22 mouse cellular contexts compared by ENCODE assay signal in the genomic region with DNA sequence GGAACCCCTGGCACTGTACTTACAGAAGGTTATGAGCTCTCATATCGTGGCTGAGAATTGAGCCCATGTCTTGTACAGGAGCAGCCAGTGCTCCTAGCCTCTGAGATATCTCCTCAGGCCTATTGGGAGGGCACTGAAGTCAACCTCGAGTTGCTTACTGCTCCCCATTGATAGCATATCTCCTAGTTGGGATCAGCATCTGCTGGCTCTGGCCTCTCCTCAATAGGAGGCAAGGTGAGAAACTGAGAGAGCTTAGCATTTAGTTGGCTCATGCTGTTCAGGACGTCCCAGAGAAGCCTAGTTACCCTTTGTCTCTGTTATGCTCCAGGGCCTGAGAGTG. TPM values are rescaled to one million over a fixed set of nuclear protein-coding genes. Genes with fewer than 3 reads are reported as not detected.
DNase-seq lines count a peak whose midpoint lies in the region; ATAC-seq lines count a peak whose summit lies in the region.
"Had no signal": no experiment of that assay in that cellular context is flagged by ENCODE, and none has a peak within 500 bp of the region (broad histone marks: within the 10 kb centered on the region; RNA-seq: fewer than 3 reads in every experiment).

No protein-coding gene starts in this region.

- H3K4me1 ChIP-seq in liver, embryonic 15.5 days (replicated peaks): peaks cover 58% of the 10 kb centered on the region
- no peaks in the 10 kb centered on the region for H3K4me1 ChIP-seq in stomach, embryonic 16.5 days (ENCODE audit: control insufficient read depth, insufficient read depth, low read length)
- H3K4me1 ChIP-seq: lung, embryonic 15.5 days had no signal

- ATAC-seq in erythroid progenitor cell, adult 5-6 weeks (replicated peaks; ENCODE audit: low FRiP score, poor library complexity, severe bottlenecking): peak; percentile 93
- ATAC-seq in liver, embryonic 15.5 days (ENCODE audit: insufficient read depth): peak; percentile 98
- 0 out of 2 replicates have a peak, but pooled peaks have one; percentile 33 for ATAC-seq in stomach, embryonic 16.5 days (ENCODE audit: insufficient read depth, low FRiP score)
- ATAC-seq: hindbrain, postnatal 0 days had no signal

- peak overlapping the region; percentile 86 for H3K27ac ChIP-seq in liver, embryonic 15.5 days (replicated peaks)
- no peak overlapping the region for H3K27ac ChIP-seq in stomach, embryonic 16.5 days (ENCODE audit: low read length)
- H3K27ac ChIP-seq: hindbrain, postnatal 0 days; limb, embryonic 13.5 days; lung, embryonic 15.5 days; macrophage had no signal

- no peak overlapping the region for H3K4me3 ChIP-seq in liver, embryonic 15.5 days (replicated peaks)
- no peak overlapping the region for H3K4me3 ChIP-seq in stomach, embryonic 16.5 days (replicated peaks; ENCODE audit: low read length)
- H3K4me3 ChIP-seq: limb, embryonic 13.5 days; lung, embryonic 15.5 days; myocyte had no signal

- peak; percentile 20 to 23 for DNase-seq in spleen, postnatal 36 days (ENCODE audit: low spot score in 2 of 2)
- no peak for DNase-seq in spleen, adult 12 weeks (ENCODE audit: low spot score)
- no peak for DNase-seq in left cerebral cortex, adult 18-20 months (ENCODE audit: low spot score in 2 of 2)
- no peak for DNase-seq in frontal cortex, postnatal 25 days (ENCODE audit: low spot score in 2 of 2)
- no peak for DNase-seq in left cerebral cortex, postnatal 10 days (ENCODE audit: extremely low spot score in 1 of 2, low spot score in 2 of 2)
- DNase-seq: B cell, adult 2 months; cerebellum, adult 9-11 months; embryo, embryonic 11 days; gastrocnemius, postnatal 10 days; kidney, adult 8-10 months; kidney, postnatal 25 days; layer of hippocampus, adult 9-11 months; midbrain, embryonic 14.5 days; right cerebral cortex, postnatal 14 days had no signal

- peak overlapping the region; percentile 27; the same call in 1 of the 2 replicates for H3K9ac ChIP-seq in liver, embryonic 15.5 days
- no peak overlapping the region for H3K9ac ChIP-seq in stomach, embryonic 16.5 days (ENCODE audit: low read length)
- H3K9ac ChIP-seq: limb, embryonic 13.5 days; lung, embryonic 15.5 days had no signal

- WGBS in liver, embryonic 15.5 days (ENCODE audit: insufficient replicate concordance): 12% methylated on average over 3 of the region's 3 CpGs
- WGBS in stomach, embryonic 16.5 days: 76% methylated on average over 3 of the region's 3 CpGs

- H3K27me3 ChIP-seq in liver, embryonic 15.5 days: no peaks in the 10 kb centered on the region
- no peaks in the 10 kb centered on the region for H3K27me3 ChIP-seq in stomach, embryonic 16.5 days (ENCODE audit: control insufficient read depth, insufficient read depth, low read length)
- H3K27me3 ChIP-seq: limb, embryonic 13.5 days; lung, embryonic 15.5 days had no signal

- intact Hi-C loops in left cerebral cortex, postnatal 10 days (cut with DNase I): no loop called here

- H3K36me3 ChIP-seq in liver, embryonic 15.5 days (replicated peaks): no peaks in the 10 kb centered on the region
- H3K36me3 ChIP-seq in stomach, embryonic 16.5 days (ENCODE audit: control insufficient read depth, insufficient read depth, low read length): no peaks in the 10 kb centered on the region
- H3K36me3 ChIP-seq: lung, embryonic 15.5 days had no signal

- H3K4me2 ChIP-seq in liver, embryonic 15.5 days: peak overlapping the region; percentile 54
- no peak overlapping the region for H3K4me2 ChIP-seq in stomach, embryonic 16.5 days (ENCODE audit: low read depth, low read length)
- H3K4me2 ChIP-seq: limb, embryonic 13.5 days; lung, embryonic 15.5 days had no signal

- H3K9me3 ChIP-seq in liver, embryonic 15.5 days (replicated peaks): no peaks in the 10 kb centered on the region
- H3K9me3 ChIP-seq in stomach, embryonic 16.5 days (replicated peaks; ENCODE audit: control insufficient read depth, low read length): no peaks in the 10 kb centered on the region
- H3K9me3 ChIP-seq: lung, embryonic 15.5 days had no signal

RNA-seq across cellular contexts. Expression of a gene that starts 49.0 kb away (rescaled TPM):
- 10.5 and 11.2 TPM in 2 replicates for total RNA-seq in erythroid progenitor cell, adult 5-6 weeks (2015; ENCODE audit: low replicate concordance)
- total RNA-seq in erythroid progenitor cell, adult 5-6 weeks (2017; ENCODE audit: low replicate concordance): 9.4 and 23.5 TPM in 2 replicates
- 2.4 and 2.8 TPM in 2 replicates for polyA plus RNA-seq in liver, embryonic 15.5 days (2015; fragmentation: Nextera tagmentation; extraction: Ambion mirVana)
- polyA plus RNA-seq in stomach, embryonic 16.5 days (2015; fragmentation: Nextera tagmentation; extraction: Ambion mirVana): 7.9 and 8.0 TPM in 2 replicates
- 10 to 100 TPM; 35.5 to 37.7 TPM for total RNA-seq in left cerebral cortex, adult 18-20 months (2021)
- total RNA-seq in left cerebral cortex, postnatal 10 days (2021): 10 to 100 TPM; 53.8 to 59.3 TPM

Comparison
In these comparisons a context has a peak if more than half of its experiments do, and no peak if none do; other contexts are left out.
1. DNase-seq: peak in spleen, postnatal 36 days (2 of 2); none in spleen, adult 12 weeks (single experiment), left cerebral cortex, adult 18-20 months (0 of 2), frontal cortex, postnatal 25 days (0 of 2) and left cerebral cortex, postnatal 10 days (0 of 2).
2. ATAC-seq: peak in every context shown above with its lines; median percentile 98 in liver, embryonic 15.5 days; 93 in erythroid progenitor cell, adult 5-6 weeks; 33 in stomach, embryonic 16.5 days.